Mouse (Mus musculus) adrenal gland, postnatal 4 days (tissue): ENCODE measurements around the gene Gpn2. TPM values are rescaled to one million over a fixed set of nuclear protein-coding genes. Genes with fewer than 3 reads are reported as not detected.

Source experiments
- DNase-seq, 2 experiments: peaks; one replicate each; pipeline ENCODE4 v3.0.0; 2021 to 2022; ENCODE audit warnings: low spot score in 2 of 2, mixed read lengths in 2 of 2
- long read RNA-seq, 2 experiments: library from polyadenylated mRNA; stranded (forward); transcript quantifications; one replicate each; pipeline ENCODE4 v2.0.0; 2021
- total RNA-seq, 2 experiments: library from RNA; stranded (reverse); gene quantifications; 2 replicates each; pipeline ENCODE4 v1.2.3; 2021

Gpn2 gene
- 10 to 100 TPM; 13.7 to 16.6 TPM for total RNA-seq
- long read RNA-seq, experiment 1, transcript Gpn2-201 (5 exons, 1,367 nt): major isoform, 9 of 12 reads
- long read RNA-seq, experiment 1, partial matches to known transcripts: 0 of 12 reads
- long read RNA-seq, experiment 1, other reads (novel, unspliced or antisense): 1 of 12 reads
- long read RNA-seq, experiment 2, transcript Gpn2-201 (5 exons, 1,367 nt): major isoform, 21 of 26 reads
- long read RNA-seq, experiment 2, partial matches to known transcripts: 1 of 26 reads
- long read RNA-seq, experiment 2, other reads (novel, unspliced or antisense): 3 of 26 reads

DNA sequence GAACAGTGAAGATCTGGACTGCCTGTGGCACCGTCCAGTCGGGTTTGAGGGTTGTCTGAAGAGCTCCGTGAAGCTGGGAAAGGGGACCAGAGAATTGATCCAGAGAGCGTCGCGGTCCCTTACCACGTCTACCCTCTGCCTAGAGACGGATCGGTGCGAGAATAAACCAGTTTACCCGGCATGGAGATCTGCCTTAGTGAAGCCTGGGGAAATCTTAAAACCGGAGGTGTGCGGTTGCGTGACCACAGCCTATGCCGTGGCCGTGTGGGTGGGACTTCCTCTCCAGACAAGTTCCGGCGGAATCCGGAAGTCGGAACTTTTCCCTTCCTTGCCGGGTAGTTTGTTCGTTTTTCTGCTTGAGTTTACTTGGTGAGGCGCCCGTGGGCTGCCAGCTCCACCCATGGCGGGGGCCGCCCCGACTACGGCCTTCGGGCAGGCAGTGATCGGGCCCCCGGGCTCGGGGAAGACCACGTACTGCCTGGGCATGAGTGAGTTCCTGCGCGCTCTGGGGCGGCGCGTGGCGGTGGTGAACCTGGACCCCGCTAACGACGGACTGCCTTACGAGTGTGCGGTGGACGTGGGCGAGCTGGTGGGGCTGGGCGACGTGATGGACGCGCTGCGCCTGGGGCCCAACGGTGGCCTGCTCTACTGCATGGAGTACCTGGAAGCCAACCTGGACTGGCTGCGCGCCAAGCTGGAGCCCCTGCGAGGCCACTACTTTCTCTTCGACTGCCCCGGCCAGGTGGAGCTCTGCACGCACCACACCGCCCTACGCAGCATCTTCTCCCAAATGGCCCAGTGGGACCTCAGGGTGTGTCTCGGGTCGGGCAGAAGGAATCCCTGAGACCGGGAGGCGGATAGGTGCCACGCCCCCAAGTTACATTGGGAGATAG, at the start of gene Gpn2:
TSS of gene Gpn2 (plus strand) at position 304 of the 893 bp plus-strand sequence.
- DNase-seq: peak; percentile 41 to 69

DNA sequence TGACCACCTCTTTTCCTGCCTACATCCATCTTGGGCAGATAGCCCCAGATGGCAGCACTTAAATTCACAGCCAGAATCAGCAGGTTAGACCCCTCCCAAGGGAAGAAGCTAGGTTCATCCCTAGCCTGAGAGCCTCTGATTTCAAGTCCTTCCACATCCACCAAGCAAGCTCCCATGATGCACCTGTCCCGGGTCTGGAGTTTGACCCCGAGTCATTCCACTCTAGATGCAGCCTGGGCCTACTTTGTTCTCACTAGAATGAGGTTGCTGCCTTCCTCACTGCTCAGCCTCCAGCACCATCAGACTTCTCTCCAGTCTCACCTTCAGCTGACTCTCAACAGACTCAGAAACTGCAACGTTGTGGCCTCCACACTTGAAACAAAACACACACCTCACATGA, 48.1 kb upstream of the Gpn2 start:
- no peak for DNase-seq

DNA sequence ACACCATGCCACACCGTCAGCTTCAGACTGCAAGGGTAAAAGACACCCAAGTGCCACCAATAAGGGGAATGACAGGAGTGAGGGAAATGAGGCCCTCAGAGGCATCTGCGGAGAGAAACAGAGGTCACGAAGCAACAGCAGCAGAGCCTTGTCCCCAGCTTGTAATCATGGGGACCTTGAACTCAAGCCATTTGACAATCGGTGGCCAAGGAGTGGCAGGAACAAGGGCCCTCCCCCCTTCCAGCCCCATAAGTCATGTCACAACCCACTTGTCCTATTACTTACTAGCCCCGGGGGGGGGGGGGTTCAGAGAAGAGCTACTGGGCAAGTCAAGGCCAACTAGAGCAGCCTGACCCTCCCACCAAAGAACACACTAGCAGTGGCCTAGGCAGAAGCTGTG, 47.5 kb upstream of the Gpn2 start:
- no peak for DNase-seq

DNA sequence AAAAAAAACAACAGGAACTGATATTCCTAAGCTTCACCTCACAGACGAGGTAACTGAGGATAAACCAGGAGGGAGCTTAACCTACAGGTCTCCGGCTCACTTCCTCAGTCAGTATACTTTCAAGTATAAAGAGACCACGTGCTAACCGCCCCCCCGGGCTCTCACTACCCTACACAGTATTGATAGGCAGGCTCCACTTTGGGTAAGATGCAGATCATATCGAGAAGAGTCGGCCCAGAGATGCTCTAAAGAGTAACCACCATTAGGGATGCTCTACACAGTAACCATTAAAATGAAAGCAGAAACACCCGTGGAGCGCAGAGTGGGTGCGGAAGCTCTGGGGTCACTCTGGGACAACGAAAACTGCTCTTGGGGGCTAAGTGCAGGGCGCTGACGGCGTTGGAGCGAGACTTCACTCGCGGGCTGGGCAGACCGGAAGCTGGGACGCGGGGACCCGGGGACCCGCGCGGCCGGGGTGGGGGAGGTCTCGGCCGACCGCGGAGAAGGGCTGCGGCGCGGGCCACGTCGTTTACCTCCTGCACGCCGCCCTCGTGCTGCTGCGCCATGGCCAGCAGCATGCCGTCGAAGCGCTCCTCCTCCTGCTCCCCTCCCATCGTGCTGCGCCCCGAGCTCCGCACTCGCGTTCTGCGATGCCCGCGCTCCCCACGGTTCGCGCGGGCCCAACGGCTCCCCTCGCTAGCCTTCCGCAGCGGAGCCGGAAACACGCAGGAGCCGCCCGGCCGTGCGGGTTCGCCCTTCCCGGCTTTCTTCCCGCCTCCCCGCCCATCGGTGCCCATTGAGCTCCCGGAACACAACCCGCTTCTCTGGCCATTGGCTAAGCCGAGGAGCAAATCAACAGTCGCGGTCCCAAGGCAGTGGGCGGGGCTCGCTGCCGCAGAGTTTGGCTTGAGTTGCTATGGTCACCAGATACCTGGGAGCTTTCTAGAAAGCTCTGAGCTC, 38.6 kb upstream of the Gpn2 start, which contains the start of gene Nudc:
TSS of gene Nudc (minus strand) at position 725 of the 960 bp plus-strand sequence.
- peak; percentile 82 to 88 for DNase-seq

DNA sequence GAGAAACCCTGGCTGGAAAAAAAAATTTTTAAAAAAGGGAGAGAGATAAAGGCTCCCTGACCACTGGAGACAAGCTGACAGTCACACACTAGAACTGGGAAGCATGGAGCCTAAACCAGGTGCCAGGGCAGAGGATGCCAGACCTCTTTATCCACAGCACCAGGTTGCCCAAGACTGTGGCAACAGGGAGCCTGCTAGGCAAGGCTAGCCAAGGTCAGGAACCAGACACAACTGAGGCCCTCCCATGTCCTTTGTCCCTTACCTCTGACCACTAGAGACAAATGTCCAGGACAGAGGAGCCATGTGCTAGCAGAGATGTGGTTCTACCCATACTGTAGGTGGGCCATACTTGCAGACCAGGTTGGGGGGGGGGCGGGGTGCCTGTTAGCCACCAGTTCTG, 32.1 kb upstream of the Gpn2 start:
- DNase-seq: no peak

DNA sequence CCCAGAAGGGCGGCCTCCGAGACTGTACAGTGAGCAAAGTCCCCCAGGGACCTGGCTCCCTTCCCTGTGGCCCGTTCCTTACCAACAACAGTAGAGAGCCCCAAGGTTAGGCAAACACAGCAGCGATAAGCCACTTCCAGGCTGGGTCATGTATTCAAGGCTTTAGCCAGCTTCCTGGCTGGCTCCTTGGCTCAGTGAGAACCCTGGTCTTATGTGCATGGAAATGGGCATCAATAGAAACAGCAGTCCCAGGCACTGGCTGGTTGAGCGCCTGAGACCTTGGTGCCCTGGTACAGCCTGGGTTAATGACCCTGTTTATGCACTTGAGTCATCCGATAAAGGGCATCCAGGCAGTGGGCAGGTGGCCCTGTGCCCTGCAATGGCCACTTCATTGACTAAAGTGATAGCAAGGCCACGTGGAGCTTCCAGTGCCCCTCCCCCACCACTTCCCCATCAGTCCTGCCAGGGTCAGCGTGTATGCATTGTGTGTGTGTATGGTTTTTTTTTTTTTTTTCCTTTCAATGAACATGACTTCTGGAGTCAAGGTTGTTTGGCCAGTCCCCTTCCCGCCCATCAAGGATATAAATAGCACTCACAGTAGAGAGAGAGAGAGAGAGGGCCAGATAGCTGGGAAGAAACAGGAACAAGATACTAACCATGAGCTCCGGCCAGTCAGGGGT, 31.3 kb upstream of the Gpn2 start, which contains the start of gene Nr0b2:
TSS of gene Nr0b2 (plus strand) at position 609 of the 680 bp plus-strand sequence.
- DNase-seq: peak; percentile 38 to 50

DNA sequence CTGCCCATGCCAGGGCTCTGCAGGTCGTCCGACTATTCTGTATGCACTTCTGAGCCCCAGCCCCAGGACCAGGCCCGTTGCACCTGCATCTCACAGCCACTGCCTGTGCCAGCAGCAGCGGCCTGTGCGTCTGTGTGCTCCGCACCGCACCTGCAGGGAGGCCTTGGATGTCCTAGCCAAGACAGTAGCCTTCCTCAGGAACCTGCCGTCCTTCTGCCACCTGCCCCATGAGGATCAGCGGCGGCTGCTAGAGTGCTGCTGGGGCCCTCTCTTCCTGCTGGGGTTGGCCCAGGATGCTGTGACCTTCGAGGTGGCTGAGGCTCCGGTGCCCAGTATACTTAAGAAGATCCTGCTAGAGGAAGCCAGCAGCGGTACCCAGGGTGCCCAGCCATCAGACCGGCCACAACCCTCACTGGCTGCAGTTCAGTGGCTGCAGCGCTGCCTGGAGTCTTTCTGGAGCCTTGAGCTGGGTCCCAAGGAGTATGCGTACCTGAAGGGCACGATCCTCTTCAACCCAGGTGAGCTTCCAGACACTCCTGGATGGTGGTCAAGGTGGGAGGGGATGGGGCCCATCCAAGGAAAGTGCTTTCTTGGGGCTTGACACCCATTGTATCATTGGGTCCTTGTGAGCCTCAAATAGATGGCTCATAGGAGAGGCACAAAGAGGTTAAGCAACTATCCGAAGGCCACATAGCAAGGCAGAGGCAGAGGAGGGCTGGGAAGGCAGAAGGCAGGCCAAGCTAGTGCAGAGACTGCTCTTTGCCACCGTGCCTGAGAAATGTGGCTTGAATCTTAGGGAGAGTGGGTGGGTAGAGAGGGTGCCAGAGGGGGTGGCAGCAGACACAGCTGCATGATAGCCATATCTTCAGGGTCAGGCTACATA, 30.5 kb upstream of the Gpn2 start:
- no peak for DNase-seq

DNA sequence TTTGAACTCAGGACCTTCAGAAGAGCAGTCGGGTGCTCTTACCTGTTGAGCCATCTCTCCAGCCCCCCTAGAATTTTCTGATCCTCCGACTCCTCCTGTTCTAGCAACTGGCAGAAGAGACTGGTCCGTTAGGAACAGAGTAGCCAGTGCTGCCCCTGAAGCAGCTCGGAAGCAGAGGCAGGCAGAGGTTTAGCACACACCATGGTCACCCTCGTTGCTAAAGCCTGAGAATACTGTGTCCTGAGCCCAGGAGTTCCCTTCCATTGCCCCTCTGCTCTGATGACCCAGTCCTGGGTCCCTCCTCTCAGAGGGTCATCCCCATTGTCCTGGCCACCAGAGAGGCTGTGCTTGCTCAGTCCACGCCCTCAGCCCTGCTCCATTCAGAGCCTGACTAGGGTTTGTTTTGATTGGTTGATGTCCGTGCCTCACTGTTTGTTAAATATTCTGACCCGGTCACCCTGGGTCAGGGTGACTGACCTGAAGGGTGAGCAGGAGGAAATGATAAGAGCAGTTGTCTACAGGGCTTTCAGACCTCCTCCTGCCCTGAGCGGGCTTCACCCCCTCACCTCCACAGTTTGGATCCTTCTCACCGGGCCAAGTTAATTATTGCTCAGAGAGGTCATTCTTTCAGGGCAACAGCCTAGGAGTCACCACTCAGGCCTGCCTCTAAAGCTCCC, 27.0 kb upstream of the Gpn2 start:
- DNase-seq: no peak

DNA sequence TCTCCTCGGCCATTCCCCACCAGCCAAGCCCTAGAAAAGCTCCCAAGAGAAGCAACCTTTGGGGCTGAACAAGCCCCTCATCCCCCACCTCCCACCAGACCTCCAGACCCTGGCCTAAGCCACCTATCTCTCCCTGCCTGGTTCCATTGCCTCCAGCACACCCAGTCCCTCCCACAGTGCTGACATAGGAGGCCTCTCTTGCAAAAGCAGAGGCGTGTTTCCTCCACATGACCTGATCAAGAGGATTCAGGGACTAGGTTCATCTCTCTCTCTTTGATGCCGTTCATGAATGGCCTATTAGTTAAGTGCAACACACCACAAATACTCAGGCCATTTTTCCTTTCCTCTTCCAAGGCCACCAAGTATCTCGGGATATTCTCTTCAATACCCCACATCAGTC, 24.3 kb upstream of the Gpn2 start:
- no peak for DNase-seq

DNA sequence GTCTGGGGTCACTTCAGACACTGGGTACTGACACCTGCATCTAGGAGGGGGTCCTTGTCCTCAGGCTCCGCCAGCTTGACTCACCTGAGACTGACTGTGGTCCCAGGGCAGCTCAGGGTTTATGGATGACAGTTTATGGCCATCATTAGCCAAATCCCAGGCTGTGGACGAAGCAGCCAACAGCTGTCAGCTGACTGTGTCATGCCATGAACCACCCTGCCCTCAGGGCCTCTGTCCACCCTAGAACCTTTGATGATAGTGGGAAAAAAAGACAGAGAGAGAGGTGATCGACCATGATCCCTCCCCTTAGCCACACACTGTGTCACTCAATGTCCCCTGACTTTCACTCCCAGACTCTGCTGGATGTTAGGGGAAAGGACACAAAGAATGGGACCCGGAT, 22.5 kb upstream of the Gpn2 start:
- DNase-seq: no peak

DNA sequence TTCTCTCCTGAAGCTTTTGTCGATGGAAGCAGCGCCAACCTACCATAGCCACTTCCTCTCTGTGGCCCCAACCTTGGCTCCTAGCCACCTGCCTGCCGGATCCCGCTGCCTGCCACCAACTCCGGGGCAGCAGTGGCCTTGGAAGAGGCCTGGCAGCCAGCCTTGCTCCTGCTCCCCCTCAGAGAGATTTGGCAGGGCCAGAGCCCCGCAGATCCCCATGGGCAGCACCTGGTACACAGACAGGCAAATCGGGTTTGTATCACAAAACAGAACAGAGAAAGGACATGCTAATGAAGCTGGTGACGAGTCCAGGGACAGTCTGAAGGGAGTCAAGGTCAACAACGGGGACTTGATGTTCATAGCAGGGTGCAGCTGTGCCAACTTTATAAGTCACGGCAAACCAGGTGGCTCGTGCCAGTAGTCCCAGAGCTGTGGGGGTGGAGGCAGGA, 21.0 kb upstream of the Gpn2 start:
- DNase-seq: peak; percentile 40 to 61

DNA sequence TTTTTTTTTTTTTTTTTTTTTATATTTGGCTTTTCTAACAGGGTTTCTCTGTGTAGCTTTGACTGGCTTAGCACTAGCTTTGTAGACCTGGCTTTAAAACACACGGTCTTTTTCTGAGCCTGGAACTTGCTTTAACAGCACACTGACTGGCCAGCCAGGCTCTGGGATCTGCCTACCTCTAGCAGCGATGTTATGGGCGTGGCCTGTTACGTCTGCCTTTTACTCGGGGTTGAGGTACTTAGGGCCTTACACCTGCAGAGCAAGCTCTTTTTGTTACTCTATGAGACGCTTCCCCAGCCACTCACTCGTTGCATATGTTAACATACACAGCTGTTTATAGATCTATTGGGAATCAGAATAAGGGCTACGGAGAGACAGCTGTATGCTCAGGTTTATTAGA, 16.9 kb upstream of the Gpn2 start:
- DNase-seq: no peak

DNA sequence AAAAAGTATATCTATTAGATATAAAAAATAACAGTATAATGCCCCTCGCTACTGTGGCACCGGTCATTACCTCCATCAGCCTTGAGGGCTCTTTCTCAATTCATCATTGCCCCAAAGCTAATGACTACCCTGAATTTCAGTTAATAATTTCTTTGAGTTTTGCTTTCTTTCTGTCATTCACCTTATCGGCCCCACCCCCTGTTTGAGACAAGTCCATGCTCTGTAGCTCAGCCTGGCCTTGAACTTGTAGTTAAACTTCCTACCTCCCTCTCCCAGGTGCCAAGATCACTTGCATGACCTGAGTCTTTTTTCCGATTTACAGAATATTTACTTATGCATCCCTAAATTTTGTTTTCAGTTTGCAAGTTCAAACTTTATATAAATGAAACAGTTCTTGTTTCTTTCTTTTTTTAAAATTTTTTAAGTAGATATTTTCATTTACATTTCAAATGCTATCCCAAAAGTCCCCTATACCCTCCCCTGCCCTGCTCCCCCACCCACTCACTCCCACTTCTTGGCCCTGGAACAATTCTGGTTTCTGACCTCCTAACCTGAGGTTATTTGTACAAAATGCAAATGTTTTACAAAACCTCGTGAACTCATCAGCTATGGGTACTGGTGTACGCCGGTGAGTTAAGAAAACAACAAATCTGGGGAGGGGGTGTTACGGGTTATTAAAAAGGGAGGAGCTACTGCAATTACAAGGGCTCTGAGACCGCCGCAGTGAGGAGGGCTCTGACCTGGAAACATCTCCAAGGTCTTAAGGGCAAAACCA, 14.7 kb upstream of the Gpn2 start:
- DNase-seq: no peak

DNA sequence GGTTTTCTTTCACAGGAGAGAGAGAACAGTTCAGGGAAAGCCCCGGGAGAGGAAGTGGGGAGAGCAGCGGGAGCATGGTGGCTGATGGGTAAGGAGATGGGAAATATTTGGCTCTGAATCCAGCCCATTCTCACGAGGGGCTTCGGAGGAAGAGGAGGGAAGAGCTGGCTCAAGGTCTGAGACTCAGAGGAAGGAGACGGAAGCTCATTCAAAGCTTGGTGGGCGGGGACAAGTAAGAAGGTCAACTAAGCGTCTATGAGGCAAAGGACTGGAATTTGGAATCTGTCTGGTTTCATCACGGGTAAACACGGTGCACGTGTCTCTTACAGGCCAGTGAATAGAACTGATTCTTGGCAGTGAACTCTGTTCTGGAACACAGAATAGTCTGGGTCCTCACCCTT, 14.1 kb upstream of the Gpn2 start:
- DNase-seq: no peak

DNA sequence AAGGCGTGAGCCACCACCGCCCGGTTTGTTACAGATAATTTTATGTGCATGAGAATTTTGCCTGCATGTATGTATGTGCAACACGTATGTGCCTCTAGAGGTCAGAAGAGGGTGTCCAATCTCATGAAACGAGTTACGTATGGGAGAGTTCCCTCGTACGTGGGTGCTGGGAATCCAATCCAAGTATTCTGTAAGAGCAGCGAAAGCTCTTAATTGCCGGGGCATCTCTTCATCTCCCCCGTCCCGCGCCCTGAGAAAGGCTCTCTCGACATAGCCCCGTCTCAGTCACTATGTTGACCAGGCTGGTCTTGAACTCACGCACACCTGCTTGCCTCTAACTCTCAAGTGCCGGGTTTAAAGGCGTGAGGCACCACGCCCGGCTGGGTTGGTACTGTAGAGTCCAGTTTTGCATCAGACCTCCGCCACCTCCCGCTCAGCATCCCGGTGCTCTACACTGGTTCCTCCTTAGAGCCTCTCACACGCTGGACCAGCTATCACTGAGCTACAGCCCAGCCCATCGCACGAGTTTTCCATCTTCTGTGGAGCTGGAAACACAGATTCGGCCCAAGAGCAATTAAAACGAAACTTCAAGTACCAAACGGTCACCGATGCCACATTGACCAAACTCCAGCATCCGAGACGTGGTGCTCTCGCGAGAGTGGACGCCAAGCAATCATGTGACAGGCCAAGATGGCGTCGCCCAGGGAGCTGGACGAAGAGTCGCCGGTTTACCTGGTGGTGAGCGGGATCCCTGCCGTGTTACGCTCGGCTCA, 9.9 kb upstream of the Gpn2 start, which contains the start of gene Gpatch3:
TSS of gene Gpatch3 (plus strand) at position 676 of the 773 bp plus-strand sequence.
- peak; percentile 75 to 82 for DNase-seq

DNA sequence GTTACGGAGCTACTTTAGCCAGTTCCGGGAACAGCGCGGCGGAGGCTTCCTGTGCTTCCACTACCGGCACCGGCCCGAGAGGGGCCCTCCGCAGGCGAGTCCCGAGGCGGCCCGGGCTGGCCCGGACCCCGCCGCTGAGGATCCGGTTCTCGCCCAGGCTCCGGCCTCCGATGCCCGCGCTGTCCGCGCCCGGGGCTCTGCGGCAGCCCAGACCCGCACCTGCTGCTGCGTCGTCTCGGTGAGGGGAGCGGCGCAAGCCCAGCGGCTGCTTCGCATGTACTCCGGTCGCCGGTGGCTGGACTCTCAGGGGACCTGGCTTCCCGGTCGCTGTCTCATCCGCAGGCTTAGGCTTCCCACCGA, 9.3 kb upstream of the Gpn2 start:
- no peak for DNase-seq

DNA sequence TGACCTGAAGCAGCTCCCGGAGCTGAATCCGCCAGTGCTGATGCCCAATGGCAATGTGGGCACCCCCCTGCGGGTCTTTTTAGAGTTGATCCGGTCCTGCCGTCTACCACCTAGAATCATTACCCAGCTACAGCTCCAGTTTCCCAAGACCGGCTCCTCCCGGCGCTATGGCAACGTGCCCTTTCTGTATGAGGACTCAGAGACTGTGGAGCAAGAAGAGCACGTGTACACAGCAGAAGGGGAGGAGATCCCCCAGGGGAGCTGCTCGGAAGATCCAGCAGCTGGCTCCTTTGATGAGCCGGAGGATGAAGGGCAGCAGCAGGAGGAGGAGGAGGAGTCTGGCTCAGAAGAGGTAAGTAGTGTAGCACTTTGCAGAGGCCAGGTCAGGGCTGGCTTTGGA, 6.2 kb upstream of the Gpn2 start:
- no peak for DNase-seq
